Mouse (Mus musculus): ENCODE measurements around the gene Opa3. TPM values are rescaled to one million over a fixed set of nuclear protein-coding genes. Genes with fewer than 3 reads are reported as not detected.

Gene Opa3
- polyA plus RNA-seq, 1 experiment, result 14.7 TPM

DNA sequence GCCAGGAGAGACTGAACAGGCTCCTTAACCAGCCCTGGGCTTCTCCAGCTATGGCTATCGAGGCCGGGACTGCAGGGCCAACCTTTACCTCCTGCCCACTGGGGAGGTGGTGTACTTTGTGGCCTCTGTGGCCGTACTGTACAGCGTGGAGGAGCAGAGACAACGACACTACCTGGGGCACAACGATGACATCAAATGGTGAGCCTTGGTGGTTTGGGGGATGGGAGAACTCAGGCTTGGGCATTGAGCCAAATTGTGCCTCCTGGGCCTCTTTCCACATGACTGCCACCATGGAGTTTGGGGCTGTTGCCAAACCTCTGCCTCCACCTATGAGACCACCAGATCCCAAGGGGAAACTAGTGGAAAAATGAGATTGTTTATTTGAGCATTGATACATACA is 43.4 kb upstream of the Opa3 start:
- TF ChIP-seq CTCF (IDR thresholded peaks at IDR 0.05; ENCODE audit: extremely low read depth, insufficient read depth, insufficient read length, insufficient replicate concordance) (no peak), POLR2A (IDR thresholded peaks at IDR 0.05; ENCODE audit: low read depth, low read length) (no peak)
- no peak for DNase-seq (ENCODE audit: low read depth in 1 of 2, low spot score in 2 of 2)
- peaks cover 3% of the 10 kb centered on the region; the same call in 1 of the 2 replicates for H3K36me3 ChIP-seq (ENCODE audit: control insufficient read depth, insufficient read depth, low read length)
- no peaks in the 10 kb centered on the region for H3K27me3 ChIP-seq (ENCODE audit: control insufficient read depth, insufficient read depth, low read length)
- 81% methylated on average over 6 of the region's 6 CpGs for WGBS
- H3K27ac ChIP-seq (ENCODE audit: insufficient read depth, low read length), result no peak overlapping the region
- H3K4me1 ChIP-seq (ENCODE audit: control insufficient read depth, insufficient read depth, insufficient read length), result peaks cover 4% of the 10 kb centered on the region; the same call in 1 of the 2 replicates
- no peak overlapping the region for H3K4me3 ChIP-seq (ENCODE audit: extremely low read depth, insufficient read depth, insufficient read length)

GRCm38 (mm10) chr7:19194676-19195075 is 33.5 kb upstream of the Opa3 start:
- Histone ChIP-seq H3K27ac (ENCODE audit: insufficient read depth, low read length) (no peak overlapping the region), H3K27me3 (ENCODE audit: control insufficient read depth, insufficient read depth, low read length) (no peaks in the 10 kb centered on the region), H3K36me3 (ENCODE audit: control insufficient read depth, insufficient read depth, low read length) (0 out of 2 replicates have a peak, but pooled peaks cover 3% of the 10 kb centered on the region), H3K4me3 (ENCODE audit: extremely low read depth, insufficient read depth, insufficient read length) (no peak overlapping the region), H3K4me1 (ENCODE audit: control insufficient read depth, insufficient read depth, insufficient read length) (no peaks in the 10 kb centered on the region)
- no peak for DNase-seq (ENCODE audit: low read depth in 1 of 2, low spot score in 2 of 2)
- 96% methylated on average over 4 of the region's 4 CpGs for WGBS
- TF ChIP-seq POLR2A (IDR thresholded peaks at IDR 0.05; ENCODE audit: low read depth, low read length), result no peak
- no peak for TF ChIP-seq CTCF (IDR thresholded peaks at IDR 0.05; ENCODE audit: extremely low read depth, insufficient read depth, insufficient read length, insufficient replicate concordance)

GRCm38 (mm10) chr7:19196676-19197075 is 31.5 kb upstream of the Opa3 start:
- Histone ChIP-seq H3K36me3 (ENCODE audit: control insufficient read depth, insufficient read depth, low read length) (0 out of 2 replicates have a peak, but pooled peaks cover 3% of the 10 kb centered on the region), H3K4me3 (ENCODE audit: extremely low read depth, insufficient read depth, insufficient read length) (no peak overlapping the region), H3K27ac (ENCODE audit: insufficient read depth, low read length) (no peak overlapping the region), H3K4me1 (ENCODE audit: control insufficient read depth, insufficient read depth, insufficient read length) (no peaks in the 10 kb centered on the region), H3K27me3 (ENCODE audit: control insufficient read depth, insufficient read depth, low read length) (no peaks in the 10 kb centered on the region)
- 66% methylated on average over 6 of the region's 6 CpGs for WGBS
- TF ChIP-seq POLR2A (IDR thresholded peaks at IDR 0.05; ENCODE audit: low read depth, low read length), result no peak
- TF ChIP-seq CTCF (IDR thresholded peaks at IDR 0.05; ENCODE audit: extremely low read depth, insufficient read depth, insufficient read length, insufficient replicate concordance), result peak; percentile 34; the same call in 1 of the 2 replicates
- DNase-seq (ENCODE audit: low read depth in 1 of 2, low spot score in 2 of 2), result peak in 1 of 2 experiments; percentile 31

- H3K4me1 ChIP-seq (ENCODE audit: control insufficient read depth, insufficient read depth, insufficient read length), result no peaks in the 10 kb centered on the region
- no peak overlapping the region for H3K4me3 ChIP-seq (ENCODE audit: extremely low read depth, insufficient read depth, insufficient read length)
- H3K36me3 ChIP-seq (ENCODE audit: control insufficient read depth, insufficient read depth, low read length), result peaks cover 3% of the 10 kb centered on the region; the same call in 1 of the 2 replicates
- 45% methylated on average over 2 of the region's 2 CpGs for WGBS
- no peaks in the 10 kb centered on the region for H3K27me3 ChIP-seq (ENCODE audit: control insufficient read depth, insufficient read depth, low read length)
- no peak overlapping the region for H3K27ac ChIP-seq (ENCODE audit: insufficient read depth, low read length)
- TF ChIP-seq CTCF (IDR thresholded peaks at IDR 0.05; ENCODE audit: extremely low read depth, insufficient read depth, insufficient read length, insufficient replicate concordance) (peak; percentile 59; the same call in 1 of the 2 replicates), POLR2A (IDR thresholded peaks at IDR 0.05; ENCODE audit: low read depth, low read length) (no peak)
- DNase-seq (ENCODE audit: low read depth in 1 of 2, low spot score in 2 of 2), result no peak
Measured at GRCm38 (mm10) chr7:19197985-19198384, 30.1 kb upstream of the Opa3 start.

DNA sequence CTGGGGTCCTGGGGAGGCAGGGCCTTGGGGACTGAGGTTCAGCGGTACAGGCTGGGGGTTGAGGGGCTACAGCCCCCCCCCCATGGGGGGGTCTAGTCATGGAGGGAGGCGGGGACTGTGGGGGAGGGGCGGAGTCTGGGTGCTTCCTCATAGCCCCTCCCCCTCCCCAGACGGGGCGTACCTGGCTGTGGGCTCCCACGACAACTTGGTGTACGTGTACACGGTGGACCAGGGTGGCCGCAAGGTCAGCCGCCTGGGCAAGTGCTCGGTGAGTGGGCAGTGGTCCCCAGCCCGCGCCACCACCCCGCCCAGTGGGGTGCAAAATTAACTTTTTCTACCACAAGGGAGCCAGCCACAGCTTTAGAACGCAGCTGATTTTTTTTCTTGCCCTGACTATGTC is 26.5 kb upstream of the Opa3 start:
- Histone ChIP-seq H3K27me3 (ENCODE audit: control insufficient read depth, insufficient read depth, low read length) (no peaks in the 10 kb centered on the region), H3K36me3 (ENCODE audit: control insufficient read depth, insufficient read depth, low read length) (no peaks in the 10 kb centered on the region; the same call in 1 of the 2 replicates), H3K27ac (ENCODE audit: insufficient read depth, low read length) (no peak overlapping the region), H3K4me3 (ENCODE audit: extremely low read depth, insufficient read depth, insufficient read length) (no peak overlapping the region), H3K4me1 (ENCODE audit: control insufficient read depth, insufficient read depth, insufficient read length) (no peaks in the 10 kb centered on the region)
- WGBS, result 86% methylated on average over 15 of the region's 15 CpGs
- DNase-seq (ENCODE audit: low read depth in 1 of 2, low spot score in 2 of 2), result no peak
- TF ChIP-seq POLR2A (IDR thresholded peaks at IDR 0.05; ENCODE audit: low read depth, low read length) (no peak), CTCF (IDR thresholded peaks at IDR 0.05; ENCODE audit: extremely low read depth, insufficient read depth, insufficient read length, insufficient replicate concordance) (no peak)

DNA sequence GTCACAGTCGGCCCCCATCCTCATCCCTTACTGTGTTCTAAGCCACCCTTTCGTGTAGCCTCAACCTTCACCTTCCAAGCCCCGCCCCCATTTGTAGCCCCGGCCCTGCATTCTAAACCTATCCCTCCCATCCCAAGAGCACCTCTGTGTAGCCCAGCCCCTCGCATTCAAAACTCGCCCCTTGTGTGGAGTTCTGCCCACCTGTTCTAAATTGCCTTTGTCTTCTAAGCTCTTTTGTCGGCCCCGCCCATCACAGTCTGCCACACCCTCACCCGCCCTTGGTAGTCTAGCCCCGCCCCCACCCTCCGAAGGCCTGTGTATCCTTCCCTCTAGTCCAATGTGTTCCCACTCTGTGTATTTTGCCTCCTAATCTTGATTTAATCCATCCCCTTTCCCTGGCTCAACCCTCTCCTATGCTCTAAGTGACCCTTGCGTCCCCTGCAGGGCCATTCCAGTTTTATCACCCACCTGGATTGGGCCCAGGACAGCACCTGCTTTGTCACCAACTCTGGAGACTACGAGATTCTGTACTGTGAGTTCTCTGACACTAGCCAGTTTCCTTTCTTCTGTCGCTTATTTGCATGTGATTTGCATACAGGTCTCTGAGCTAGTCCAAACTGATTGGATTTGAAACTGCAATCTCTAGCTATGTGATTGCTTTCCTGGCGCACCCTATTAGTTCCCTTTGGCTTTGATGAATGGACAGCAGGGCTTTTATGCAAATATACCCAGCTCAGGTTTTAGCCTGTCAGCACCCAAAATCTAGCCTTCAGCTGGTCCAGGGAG is 25.9 kb upstream of the Opa3 start:
- DNase-seq (ENCODE audit: low read depth in 1 of 2, low spot score in 2 of 2), result no peak
- TF ChIP-seq CTCF (IDR thresholded peaks at IDR 0.05; ENCODE audit: extremely low read depth, insufficient read depth, insufficient read length, insufficient replicate concordance) (no peak), POLR2A (IDR thresholded peaks at IDR 0.05; ENCODE audit: low read depth, low read length) (no peak)
- Histone ChIP-seq H3K4me3 (ENCODE audit: extremely low read depth, insufficient read depth, insufficient read length) (no peak overlapping the region), H3K27me3 (ENCODE audit: control insufficient read depth, insufficient read depth, low read length) (no peaks in the 10 kb centered on the region), H3K36me3 (ENCODE audit: control insufficient read depth, insufficient read depth, low read length) (no peaks in the 10 kb centered on the region; the same call in 1 of the 2 replicates), H3K4me1 (ENCODE audit: control insufficient read depth, insufficient read depth, insufficient read length) (no peaks in the 10 kb centered on the region), H3K27ac (ENCODE audit: insufficient read depth, low read length) (no peak overlapping the region)
- 83% methylated on average over 15 of the region's 15 CpGs for WGBS

All from spleen, adult 2 months (tissue).